Mouse (Mus musculus): Measurements from ENCODE around the gene St3gal5. TPM values are rescaled to one million over a fixed set of nuclear protein-coding genes. Genes with fewer than 3 reads are reported as not detected.
"Not testable (repeated sequence)": the region's sequence is repeated elsewhere in the genome, so short reads cannot be mapped to it uniquely, and the experiment has no call there.

St3gal5 gene
- 31.0 and 32.5 TPM in 2 replicates for polyA plus RNA-seq (2016; fragmentation: Nextera tagmentation; extraction: Ambion mirVana)

DNA sequence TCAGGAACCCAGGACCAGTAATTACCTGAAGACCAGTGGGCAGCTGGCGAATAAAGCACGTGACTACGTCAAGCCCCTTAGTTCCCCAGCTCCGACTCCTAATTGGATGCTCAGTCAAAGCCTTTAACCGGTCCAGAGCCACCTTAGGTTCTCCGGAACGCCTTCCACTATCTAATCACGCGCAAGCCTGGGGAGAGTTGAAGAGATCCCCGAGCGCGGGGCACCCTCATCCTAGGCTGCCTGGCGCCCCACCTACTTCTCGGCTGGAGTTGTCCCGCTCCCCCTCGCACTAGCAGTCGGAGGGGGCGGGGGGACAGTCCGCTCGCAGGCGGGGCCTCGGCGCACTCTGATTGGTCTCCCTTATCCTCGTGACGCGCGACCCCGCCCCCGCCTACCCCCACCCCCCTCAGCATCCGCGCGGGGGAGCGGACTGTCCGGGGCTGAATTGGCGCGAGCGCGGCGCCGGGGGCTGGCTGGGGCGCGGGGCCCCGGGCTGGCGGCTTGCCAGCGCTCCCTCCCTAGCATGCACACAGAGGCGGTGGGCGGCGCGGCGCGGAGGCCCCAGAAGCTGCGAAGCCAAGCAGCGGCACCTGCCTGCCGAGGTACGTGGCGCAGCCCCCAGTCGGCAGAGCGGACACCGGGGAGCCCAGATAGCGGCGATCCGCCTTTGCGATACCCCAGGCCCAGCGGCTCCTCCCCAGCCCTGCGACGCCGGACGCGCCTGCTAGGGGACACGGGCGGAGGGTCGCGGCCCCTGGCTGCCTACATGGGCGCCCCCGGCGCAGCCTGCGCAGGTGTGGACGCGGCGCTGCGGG lies at the start of gene St3gal5:
Gene St3gal5, plus strand, starts transcription at position 412 of the 815 bp plus-strand sequence.
- H3K4me1 ChIP-seq: peaks cover 26% of the 10 kb centered on the region
- WGBS: under 1% methylated on average over 81 of the region's 81 CpGs
- H3K27me3 ChIP-seq: no peaks in the 10 kb centered on the region
- peak within 1 kb of the TSS; percentile 80 for H3K9ac ChIP-seq
- no peaks in the 10 kb centered on the region for H3K9me3 ChIP-seq
- peak; percentile 96 for ATAC-seq (ENCODE audit: insufficient number of reproducible peaks, insufficient read depth, low FRiP score, low TSS enrichment)
- peak within 1 kb of the TSS; percentile 96 for H3K4me2 ChIP-seq (replicated peaks)
- H3K4me3 ChIP-seq: peak within 1 kb of the TSS; percentile 75
- H3K27ac ChIP-seq: peak within 1 kb of the TSS; percentile 79
- no peaks in the 10 kb centered on the region for H3K36me3 ChIP-seq

DNA sequence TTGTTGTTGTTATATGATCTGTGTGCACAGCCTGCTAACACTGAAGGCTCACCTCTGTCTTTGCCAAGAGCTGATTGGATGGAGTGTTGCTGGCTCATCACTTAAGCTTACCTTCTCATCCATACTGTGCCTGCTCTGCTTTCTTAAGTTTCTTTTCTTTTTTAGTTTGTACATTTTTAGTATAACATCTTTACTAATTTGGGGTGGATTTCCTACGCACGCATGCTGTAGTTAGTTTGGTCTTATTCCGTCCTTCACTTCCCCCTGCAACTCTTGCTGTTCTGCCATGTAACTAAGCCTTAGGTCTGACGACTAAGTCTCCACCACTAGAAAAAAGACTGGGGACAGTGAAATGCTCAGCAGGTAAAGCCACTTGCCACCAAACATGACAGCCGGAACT lies 48.7 kb upstream of the St3gal5 start:
- H3K36me3 ChIP-seq: no peaks in the 10 kb centered on the region
- no peak overlapping the region for H3K9ac ChIP-seq
- H3K9me3 ChIP-seq: no peaks in the 10 kb centered on the region
- no peak overlapping the region for H3K4me2 ChIP-seq (replicated peaks)
- H3K27ac ChIP-seq: no peak overlapping the region
- 86% methylated on average over 5 of the region's 5 CpGs for WGBS
- no peaks in the 10 kb centered on the region for H3K4me1 ChIP-seq
- no peak for ATAC-seq (ENCODE audit: insufficient number of reproducible peaks, insufficient read depth, low FRiP score, low TSS enrichment)
- H3K4me3 ChIP-seq: no peak overlapping the region
- H3K27me3 ChIP-seq: no peaks in the 10 kb centered on the region

DNA sequence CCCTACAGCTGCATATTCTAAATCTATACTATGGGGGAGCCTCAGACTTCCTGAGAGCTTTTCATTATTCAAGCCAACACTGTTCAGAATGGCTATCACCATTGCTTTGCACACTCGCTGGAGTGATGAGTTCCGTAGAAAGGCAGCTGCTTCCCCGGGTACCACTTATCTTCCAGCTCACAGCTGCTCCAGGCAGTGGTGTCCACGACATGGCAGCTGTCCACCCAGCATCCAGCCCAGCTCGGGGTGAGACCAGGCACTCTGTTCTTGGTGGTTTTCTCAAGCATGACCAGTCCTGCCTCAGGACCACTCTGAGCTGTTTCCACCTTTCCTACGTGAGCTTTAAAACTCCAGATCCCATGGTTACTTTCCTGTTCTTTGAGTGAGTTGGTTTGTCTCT lies 47.5 kb upstream of the St3gal5 start:
- H3K9ac ChIP-seq: no peak overlapping the region
- no peak overlapping the region for H3K4me2 ChIP-seq (replicated peaks)
- no peaks in the 10 kb centered on the region for H3K9me3 ChIP-seq
- no peak overlapping the region for H3K27ac ChIP-seq
- no peaks in the 10 kb centered on the region for H3K27me3 ChIP-seq
- 79% methylated on average over 6 of the region's 6 CpGs for WGBS
- no peak for ATAC-seq (ENCODE audit: insufficient number of reproducible peaks, insufficient read depth, low FRiP score, low TSS enrichment)
- no peak overlapping the region for H3K4me3 ChIP-seq
- no peaks in the 10 kb centered on the region for H3K36me3 ChIP-seq
- H3K4me1 ChIP-seq: no peaks in the 10 kb centered on the region

DNA sequence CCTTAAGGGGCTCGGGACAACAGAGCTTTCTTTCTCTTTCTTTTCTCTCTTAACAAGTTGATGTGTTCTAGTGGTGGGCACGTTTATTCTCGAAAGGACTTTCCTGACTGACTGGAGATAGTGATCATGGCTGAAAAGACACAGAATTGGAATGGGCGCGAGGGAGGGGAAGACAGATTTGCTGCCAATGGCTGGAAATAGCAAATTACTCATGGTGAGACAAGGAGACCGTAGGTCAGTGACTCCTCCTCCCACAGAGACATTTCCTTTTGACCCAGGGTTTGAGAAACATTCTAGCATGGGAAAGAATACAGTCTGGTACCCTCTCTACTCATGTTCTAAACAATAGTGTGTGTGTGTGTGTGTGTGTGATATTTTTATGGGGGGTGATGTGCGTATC lies 46.6 kb upstream of the St3gal5 start:
- H3K27ac ChIP-seq: no peak overlapping the region
- no peak overlapping the region for H3K4me3 ChIP-seq
- H3K9me3 ChIP-seq: no peaks in the 10 kb centered on the region
- H3K9ac ChIP-seq: no peak overlapping the region
- ATAC-seq (ENCODE audit: insufficient number of reproducible peaks, insufficient read depth, low FRiP score, low TSS enrichment): no peak
- no peaks in the 10 kb centered on the region for H3K4me1 ChIP-seq
- no peaks in the 10 kb centered on the region for H3K36me3 ChIP-seq
- WGBS: 69% methylated on average over 7 of the region's 7 CpGs
- H3K4me2 ChIP-seq (replicated peaks): no peak overlapping the region
- no peaks in the 10 kb centered on the region for H3K27me3 ChIP-seq

DNA sequence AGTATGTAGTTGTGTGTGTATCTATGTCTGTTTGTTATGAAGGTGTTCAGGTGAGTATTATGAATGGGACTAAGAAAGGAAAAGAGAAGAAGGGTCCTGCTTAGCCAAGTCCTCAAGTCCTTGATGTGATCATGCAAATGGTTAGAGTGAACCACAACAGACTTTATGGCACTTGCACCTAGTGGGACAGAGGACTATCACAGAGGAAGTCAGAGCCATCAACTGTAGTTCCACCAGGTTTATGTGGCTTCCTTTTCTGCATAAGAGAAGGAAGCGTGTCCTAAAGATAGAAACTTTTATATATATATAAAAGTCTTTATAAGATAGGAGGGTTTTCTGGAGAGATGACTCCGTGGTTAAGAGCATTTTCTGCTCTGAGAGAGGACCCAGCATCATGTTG lies 46.1 kb upstream of the St3gal5 start:
- H3K4me2 ChIP-seq (replicated peaks): no peak overlapping the region
- H3K9ac ChIP-seq: no peak overlapping the region
- no peak overlapping the region for H3K27ac ChIP-seq
- no peak for ATAC-seq (ENCODE audit: insufficient number of reproducible peaks, insufficient read depth, low FRiP score, low TSS enrichment)
- no peaks in the 10 kb centered on the region for H3K9me3 ChIP-seq
- no peaks in the 10 kb centered on the region for H3K27me3 ChIP-seq
- H3K4me1 ChIP-seq: no peaks in the 10 kb centered on the region
- H3K36me3 ChIP-seq: no peaks in the 10 kb centered on the region
- no peak overlapping the region for H3K4me3 ChIP-seq
- 77% methylated on average over 2 of the region's 2 CpGs for WGBS

DNA sequence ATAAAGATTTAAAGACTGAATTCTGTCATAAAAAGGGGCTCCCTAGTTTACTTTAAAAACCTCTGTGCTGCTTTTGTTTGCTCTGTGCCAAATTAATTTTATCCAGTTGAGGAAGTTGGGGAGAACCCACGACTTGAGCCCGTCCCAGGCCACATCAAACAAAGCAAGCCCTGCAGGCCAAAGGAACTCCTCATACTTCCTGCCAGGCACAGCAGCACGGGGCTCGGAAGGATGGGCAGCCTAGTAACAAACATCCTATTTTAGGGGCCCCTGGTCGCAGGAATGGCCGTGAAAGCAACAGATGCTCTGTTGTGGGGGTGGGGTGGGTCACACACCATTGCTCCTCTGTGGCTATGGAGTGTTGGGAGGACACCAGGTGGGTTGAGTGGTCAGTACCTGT lies 45.6 kb upstream of the St3gal5 start:
- no peaks in the 10 kb centered on the region for H3K4me1 ChIP-seq
- no peak overlapping the region for H3K9ac ChIP-seq
- no peaks in the 10 kb centered on the region for H3K27me3 ChIP-seq
- H3K36me3 ChIP-seq: no peaks in the 10 kb centered on the region
- WGBS: 36% methylated on average over 6 of the region's 6 CpGs
- no peaks in the 10 kb centered on the region for H3K9me3 ChIP-seq
- H3K4me2 ChIP-seq (replicated peaks): no peak overlapping the region
- ATAC-seq (ENCODE audit: insufficient number of reproducible peaks, insufficient read depth, low FRiP score, low TSS enrichment): no peak
- no peak overlapping the region for H3K27ac ChIP-seq
- no peak overlapping the region for H3K4me3 ChIP-seq

DNA sequence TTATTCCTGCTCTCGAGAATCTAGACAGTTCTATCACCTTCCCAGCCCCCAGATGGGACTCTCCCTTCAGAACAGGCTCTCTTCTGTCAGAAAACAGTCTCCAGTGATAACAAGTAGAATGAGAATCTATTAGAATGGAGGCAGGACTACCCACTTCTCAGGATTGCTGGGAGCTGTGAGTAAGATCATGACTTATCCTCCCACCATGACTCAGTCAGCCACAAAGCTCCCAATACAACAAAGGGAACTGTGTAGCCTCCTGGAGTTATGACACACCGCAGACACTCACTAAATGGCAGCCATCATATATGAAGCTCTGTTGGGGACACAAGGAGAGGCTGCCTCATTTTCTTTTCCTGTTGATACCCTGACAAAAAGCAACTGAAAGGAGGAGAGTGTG lies 40.8 kb upstream of the St3gal5 start:
- Histone ChIP-seq H3K9me3 (no peaks in the 10 kb centered on the region), H3K36me3 (no peaks in the 10 kb centered on the region), H3K4me1 (no peaks in the 10 kb centered on the region), H3K4me3 (no peak overlapping the region), H3K4me2 (replicated peaks) (no peak overlapping the region), H3K27ac (no peak overlapping the region), H3K27me3 (no peaks in the 10 kb centered on the region), H3K9ac (no peak overlapping the region)
- ATAC-seq (ENCODE audit: insufficient number of reproducible peaks, insufficient read depth, low FRiP score, low TSS enrichment): no peak
- 85% methylated on average over 2 of the region's 2 CpGs for WGBS

DNA sequence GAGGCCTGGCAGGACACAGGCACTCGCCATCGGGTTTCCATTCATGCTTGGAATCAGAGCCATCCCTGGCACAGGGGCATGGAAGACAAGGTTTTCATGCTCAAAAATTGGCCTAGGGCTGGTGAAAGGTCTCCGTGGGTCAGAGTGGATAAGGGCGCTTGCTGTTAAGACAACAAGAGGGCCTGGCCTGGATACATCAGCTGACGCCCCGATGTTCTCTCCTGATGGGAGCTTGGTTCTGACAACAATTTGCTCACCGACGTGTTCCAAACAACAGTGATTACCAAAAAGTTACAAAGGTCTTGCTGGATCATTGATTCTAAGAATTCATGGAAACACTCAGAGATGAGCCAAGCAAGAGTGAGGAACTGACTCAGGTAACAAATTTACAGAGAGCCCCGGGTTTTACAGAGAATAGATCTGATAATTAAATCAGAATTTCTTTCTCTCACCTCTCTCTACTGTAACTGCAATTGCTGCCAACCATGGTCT lies 38.9 kb upstream of the St3gal5 start:
- no peak overlapping the region for H3K9ac ChIP-seq
- H3K27ac ChIP-seq: no peak overlapping the region
- WGBS: 75% methylated on average over 9 of the region's 9 CpGs
- no peaks in the 10 kb centered on the region for H3K36me3 ChIP-seq
- no peaks in the 10 kb centered on the region for H3K27me3 ChIP-seq
- H3K4me3 ChIP-seq: no peak overlapping the region
- no peak for ATAC-seq (ENCODE audit: insufficient number of reproducible peaks, insufficient read depth, low FRiP score, low TSS enrichment)
- no peak overlapping the region for H3K4me2 ChIP-seq (replicated peaks)
- H3K9me3 ChIP-seq: no peaks in the 10 kb centered on the region
- no peaks in the 10 kb centered on the region for H3K4me1 ChIP-seq

DNA sequence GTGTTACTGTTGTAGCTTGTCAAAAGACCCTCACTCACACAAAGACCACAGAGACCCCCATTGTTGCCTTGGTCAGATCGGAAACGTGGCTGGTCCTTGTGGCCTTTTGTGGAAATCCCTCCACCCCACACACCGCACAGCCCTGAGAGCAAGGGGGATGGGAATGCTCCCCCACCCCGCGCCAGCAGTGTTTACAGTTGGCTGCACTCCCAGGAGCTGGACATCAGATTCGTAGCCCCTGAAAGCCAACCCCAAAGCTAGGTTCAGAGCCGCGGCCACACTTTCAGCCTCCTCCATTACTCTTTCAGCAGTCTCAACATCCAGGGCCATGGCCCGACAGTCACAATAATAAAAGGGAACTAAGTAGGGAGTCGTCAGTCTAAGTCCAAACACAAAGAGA lies 36.7 kb upstream of the St3gal5 start:
- H3K27me3 ChIP-seq; H3K9ac ChIP-seq; H3K4me3 ChIP-seq; H3K9me3 ChIP-seq; ATAC-seq (ENCODE audit: insufficient number of reproducible peaks, insufficient read depth, low FRiP score, low TSS enrichment); H3K4me2 ChIP-seq (replicated peaks); H3K36me3 ChIP-seq; H3K27ac ChIP-seq; H3K4me1 ChIP-seq: not testable (repeated sequence)
- WGBS: 80% methylated on average over 10 of the region's 10 CpGs

DNA sequence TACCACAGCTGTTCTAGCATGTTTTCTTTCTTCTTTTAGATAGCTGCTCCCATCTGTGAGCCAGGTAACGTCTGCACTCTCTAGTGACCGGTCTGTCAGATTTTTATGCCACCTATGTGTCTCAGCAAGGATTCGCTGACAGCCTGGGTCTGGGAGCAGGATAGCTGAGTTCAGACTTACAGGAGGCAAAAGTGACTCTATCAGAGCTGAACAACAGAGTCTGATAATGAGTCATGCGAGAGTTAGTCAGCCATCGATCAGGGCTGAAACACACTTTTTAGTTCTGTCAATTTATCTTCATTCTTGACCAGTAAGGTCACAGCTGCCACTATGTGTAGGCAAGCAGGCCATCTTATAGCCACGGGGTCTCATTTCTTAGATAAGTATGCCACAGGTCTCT lies 33.7 kb upstream of the St3gal5 start:
- WGBS: 85% methylated on average over 6 of the region's 6 CpGs
- Histone ChIP-seq H3K9me3 (no peaks in the 10 kb centered on the region), H3K27me3 (no peaks in the 10 kb centered on the region), H3K36me3 (no peaks in the 10 kb centered on the region), H3K4me3 (no peak overlapping the region), H3K4me1 (no peaks in the 10 kb centered on the region), H3K27ac (no peak overlapping the region), H3K4me2 (replicated peaks) (no peak overlapping the region), H3K9ac (no peak overlapping the region)
- ATAC-seq (ENCODE audit: insufficient number of reproducible peaks, insufficient read depth, low FRiP score, low TSS enrichment): no peak

DNA sequence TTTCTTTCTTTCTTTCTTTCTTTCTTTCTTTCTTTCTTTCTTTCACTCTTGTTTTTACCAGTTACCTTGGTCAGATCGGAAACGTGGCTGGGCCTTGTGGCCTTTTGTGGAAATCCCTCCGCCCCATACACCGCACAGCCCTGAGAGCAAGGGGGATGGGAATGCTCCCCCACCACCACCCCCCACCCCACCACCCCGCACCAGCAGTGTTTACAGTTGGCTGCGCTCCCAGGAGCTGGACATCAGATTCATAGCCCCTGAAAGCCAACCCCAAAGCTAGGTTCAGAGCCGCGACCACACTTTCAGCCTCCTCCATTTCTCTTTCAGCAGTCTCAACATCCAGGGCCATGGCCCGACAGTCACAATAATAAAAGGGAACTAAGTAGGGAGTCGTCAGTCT lies 31.4 kb upstream of the St3gal5 start:
- Histone ChIP-seq H3K27me3 (no peaks in the 10 kb centered on the region), H3K9ac (no peak overlapping the region), H3K4me3 (no peak overlapping the region), H3K36me3 (no peaks in the 10 kb centered on the region), H3K27ac (no peak overlapping the region), H3K9me3 (no peaks in the 10 kb centered on the region), H3K4me2 (replicated peaks) (no peak overlapping the region), H3K4me1 (no peaks in the 10 kb centered on the region)
- 74% methylated on average over 10 of the region's 10 CpGs for WGBS
- ATAC-seq (ENCODE audit: insufficient number of reproducible peaks, insufficient read depth, low FRiP score, low TSS enrichment): no peak

DNA sequence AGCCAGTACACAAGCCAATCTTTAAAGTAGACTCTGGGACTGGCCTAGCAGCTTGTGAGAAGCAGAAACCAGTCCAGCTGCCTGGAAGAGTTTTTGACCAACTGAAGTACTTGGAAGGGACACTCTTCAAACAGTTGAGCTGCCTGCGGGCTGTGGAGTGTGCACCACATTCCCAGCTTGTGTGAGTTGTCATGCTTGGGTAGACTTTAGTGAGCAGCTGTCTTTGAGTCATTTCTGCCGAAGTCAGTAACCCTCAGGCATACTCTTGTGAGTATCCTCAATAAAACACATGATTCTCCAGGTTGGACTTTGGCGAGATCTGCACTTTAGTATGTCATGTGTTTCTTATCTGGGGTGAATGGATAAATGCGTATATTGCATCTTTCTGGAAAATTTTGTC lies 29.0 kb upstream of the St3gal5 start:
- Histone ChIP-seq H3K9me3 (no peaks in the 10 kb centered on the region), H3K27me3 (no peaks in the 10 kb centered on the region), H3K4me3 (no peak overlapping the region), H3K4me1 (no peaks in the 10 kb centered on the region), H3K9ac (no peak overlapping the region), H3K36me3 (no peaks in the 10 kb centered on the region), H3K27ac (no peak overlapping the region), H3K4me2 (replicated peaks) (no peak overlapping the region)
- WGBS: 76% methylated on average over 4 of the region's 4 CpGs
- ATAC-seq (ENCODE audit: insufficient number of reproducible peaks, insufficient read depth, low FRiP score, low TSS enrichment): no peak

Data from embryonic facial prominence, embryonic 12.5 days (tissue).